Mouse (Mus musculus) 416B (cell line): ENCODE results near the gene Inpp5e.
"Not testable (repeated sequence)": the region's sequence is repeated elsewhere in the genome, so short reads cannot be mapped to it uniquely, and the experiment has no call there.

ENCODE experiments used
- DNase-seq: peaks from one replicate; pipeline ENCODE4 v3.0.0; 2011; ENCODE audit warnings: low read depth

The Inpp5e gene

GRCm38 (mm10) chr2:26418120-26418519, 9.1 kb upstream of the Inpp5e start:
- DNase-seq, result no peak

GRCm38 (mm10) chr2:26417066-26417465, 8.1 kb upstream of the Inpp5e start:
- no peak for DNase-seq

GRCm38 (mm10) chr2:26410931-26411411, 2.0 kb upstream of the Inpp5e start:
- DNase-seq, result no peak

- peak; percentile 47 for DNase-seq
Measured at GRCm38 (mm10) chr2:26410091-26410490, 1.1 kb upstream of the Inpp5e start.

- no peak for DNase-seq
Measured at GRCm38 (mm10) chr2:26409362-26409761, 359 bp upstream of the Inpp5e start.

- no peak for DNase-seq
Measured at GRCm38 (mm10) chr2:26403306-26403705, 5.7 kb downstream of the Inpp5e start.

GRCm38 (mm10) chr2:26402265-26402664, 6.7 kb downstream of the Inpp5e start:
- DNase-seq, result no peak

GRCm38 (mm10) chr2:26401023-26401422, 8.0 kb downstream of the Inpp5e start:
- no peak for DNase-seq

- DNase-seq, result no peak
Measured at GRCm38 (mm10) chr2:26400296-26400695, 8.7 kb downstream of the Inpp5e start.

GRCm38 (mm10) chr2:26399647-26400046, 9.4 kb downstream of the Inpp5e start:
- DNase-seq, result peak; percentile 22

- no peak for DNase-seq
Measured at GRCm38 (mm10) chr2:26398978-26399377, 10.0 kb downstream of the Inpp5e start.

GRCm38 (mm10) chr2:26391617-26392016, 17.4 kb downstream of the Inpp5e start:
- DNase-seq, result no peak

GRCm38 (mm10) chr2:26390954-26391353, 18.0 kb downstream of the Inpp5e start:
- no peak for DNase-seq

GRCm38 (mm10) chr2:26389154-26389690, 19.8 kb downstream of the Inpp5e start, which contains the start of the genes Entr1 and Pmpca:
Gene Entr1 (minus strand): TSS chr2:26389316.
Gene Pmpca (plus strand): TSS chr2:26389339.
- peak; percentile 73 for DNase-seq

- no peak for DNase-seq
Measured at GRCm38 (mm10) chr2:26388682-26389153, 20.3 kb downstream of the Inpp5e start.

- DNase-seq, result no peak
Measured at GRCm38 (mm10) chr2:26387713-26388112, 21.3 kb downstream of the Inpp5e start.

- not testable (repeated sequence) for DNase-seq
Measured at GRCm38 (mm10) chr2:26380871-26381270, 28.1 kb downstream of the Inpp5e start.

- peak; percentile 85 for DNase-seq
Measured at GRCm38 (mm10) chr2:26380131-26380771, 28.8 kb downstream of the Inpp5e start, which contains the start of gene Snapc4. Gene Snapc4 (minus strand): TSS chr2:26380653.

GRCm38 (mm10) chr2:26372396-26372795, 36.6 kb downstream of the Inpp5e start:
- DNase-seq, result no peak

GRCm38 (mm10) chr2:26368572-26368971, 40.4 kb downstream of the Inpp5e start:
- no peak for DNase-seq

GRCm38 (mm10) chr2:26367911-26368310, 41.1 kb downstream of the Inpp5e start:
- DNase-seq, result no peak

GRCm38 (mm10) chr2:26364738-26365465, 44.1 kb downstream of the Inpp5e start:
- no peak for DNase-seq

- no peak for DNase-seq
Measured at GRCm38 (mm10) chr2:26363481-26363880, 45.5 kb downstream of the Inpp5e start.
